Mouse (Mus musculus): ENCODE measurements around the gene Muc13.

GRCm38 (mm10) chr16:33766757-33767156 is 27.1 kb upstream of the Muc13 start:
- no peak for TF ChIP-seq CTCF (IDR thresholded peaks at IDR 0.05; ENCODE audit: borderline replicate concordance, control insufficient read depth, extremely low read depth, insufficient read depth, low read length, poor library complexity)
- TF ChIP-seq POLR2A (IDR thresholded peaks at IDR 0.05; ENCODE audit: control insufficient read depth, extremely low read depth, insufficient read depth, low read length, poor library complexity) = no peak
